Mouse (Mus musculus) fat pad, adult 2 months (tissue): ENCODE data around the gene BC048679.
"Not testable (repeated sequence)": the region's sequence is repeated elsewhere in the genome, so short reads cannot be mapped to it uniquely, and the experiment has no call there.

Source experiments
- DNase-seq: peaks from one replicate; pipeline ENCODE4 v3.0.0-alpha.2; 2011; ENCODE audit warnings: low read depth, low spot score; ENCODE audit errors: extremely low read depth

Gene BC048679

GRCm38 (mm10) chr7:81478261-81478660 lies 19.8 kb downstream of the BC048679 start:
- not testable (repeated sequence) for DNase-seq

GRCm38 (mm10) chr7:81476833-81477232 lies 21.2 kb downstream of the BC048679 start:
- DNase-seq: no peak

DNA sequence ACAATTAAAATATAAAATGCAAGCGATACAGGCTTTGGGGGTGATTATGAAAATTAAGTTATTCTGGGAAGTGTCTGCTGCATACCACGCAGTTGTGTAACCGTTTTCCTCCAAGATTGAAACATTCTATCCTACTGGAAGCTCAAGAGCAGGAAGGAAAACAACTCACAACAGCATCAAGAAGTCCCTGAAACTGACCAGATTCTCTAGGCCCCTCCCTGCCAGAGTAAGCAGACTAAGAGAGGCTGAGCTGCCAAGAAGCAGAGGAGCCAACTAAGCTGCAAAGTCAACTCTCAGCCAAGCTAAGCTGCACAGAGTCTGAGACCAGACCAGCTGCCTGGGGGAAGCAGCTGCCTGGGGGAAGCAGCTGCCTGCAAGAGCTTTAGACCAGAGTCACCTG lies 22.9 kb downstream of the BC048679 start:
- no peak for DNase-seq

DNA sequence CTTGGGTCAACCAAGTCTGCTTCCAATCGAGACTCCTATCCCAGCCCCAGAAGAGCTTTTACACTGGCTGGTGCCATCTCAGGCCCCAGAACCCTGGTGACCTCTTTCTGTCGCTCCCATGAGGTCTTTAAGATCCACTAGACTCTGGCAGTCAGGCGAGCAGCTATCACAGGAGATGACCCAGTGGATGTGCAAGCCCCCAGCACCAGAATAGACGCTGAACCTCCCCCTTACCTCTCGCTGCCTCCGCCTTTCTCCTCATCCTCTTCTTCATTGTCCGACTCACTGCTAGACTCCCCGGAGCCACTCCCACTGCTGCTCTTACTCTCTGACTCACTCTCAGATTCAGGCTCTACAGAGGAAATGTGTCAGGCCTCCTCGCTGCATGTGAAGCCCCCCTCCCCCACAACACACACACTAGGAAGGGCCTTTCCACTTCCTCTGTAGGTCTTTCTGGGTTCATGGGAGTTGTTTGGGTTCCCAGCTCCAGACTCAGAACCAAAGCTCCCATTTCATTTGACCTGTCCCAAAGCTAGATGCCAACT lies 33.1 kb downstream of the BC048679 start:
- DNase-seq: no peak

DNA sequence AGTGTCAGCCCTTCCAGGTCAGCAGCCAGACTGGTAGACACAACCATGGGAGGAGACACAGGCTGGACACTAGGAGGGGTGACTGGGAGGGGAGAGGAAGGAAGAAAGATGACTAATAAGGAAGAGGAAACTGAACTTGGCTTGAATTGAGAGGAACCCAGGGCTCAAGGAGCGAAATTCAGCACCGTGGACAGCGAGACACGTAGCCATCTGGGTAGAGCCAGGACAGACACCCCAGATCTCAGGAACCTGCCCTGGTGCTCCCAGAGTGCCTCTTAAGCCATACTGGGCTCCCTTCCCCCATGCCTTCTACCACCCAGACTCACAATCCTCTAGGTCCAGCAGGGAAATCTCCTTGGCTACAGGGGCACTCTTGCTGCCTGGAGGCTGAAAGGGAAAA lies 34.0 kb downstream of the BC048679 start:
- no peak for DNase-seq

DNA sequence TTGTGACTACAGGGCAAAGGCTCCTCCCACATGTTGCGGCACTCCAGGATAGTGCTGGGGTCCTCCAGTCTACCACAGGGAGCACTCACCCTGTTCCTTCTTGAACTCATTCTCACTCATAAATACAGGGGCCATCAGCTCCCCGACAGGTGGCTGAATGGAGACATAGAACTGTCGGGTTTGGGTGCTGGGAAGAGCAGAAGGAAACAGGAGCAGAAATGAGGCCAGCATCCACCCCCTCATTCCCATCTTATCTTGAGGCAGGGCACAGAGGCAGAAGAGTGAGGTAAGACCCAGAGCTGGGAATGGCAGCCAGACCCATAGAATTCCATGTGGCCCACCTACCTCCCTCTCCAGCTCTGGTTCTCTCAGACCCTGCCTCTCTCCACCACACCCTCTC lies 35.3 kb downstream of the BC048679 start:
- no peak for DNase-seq

DNA sequence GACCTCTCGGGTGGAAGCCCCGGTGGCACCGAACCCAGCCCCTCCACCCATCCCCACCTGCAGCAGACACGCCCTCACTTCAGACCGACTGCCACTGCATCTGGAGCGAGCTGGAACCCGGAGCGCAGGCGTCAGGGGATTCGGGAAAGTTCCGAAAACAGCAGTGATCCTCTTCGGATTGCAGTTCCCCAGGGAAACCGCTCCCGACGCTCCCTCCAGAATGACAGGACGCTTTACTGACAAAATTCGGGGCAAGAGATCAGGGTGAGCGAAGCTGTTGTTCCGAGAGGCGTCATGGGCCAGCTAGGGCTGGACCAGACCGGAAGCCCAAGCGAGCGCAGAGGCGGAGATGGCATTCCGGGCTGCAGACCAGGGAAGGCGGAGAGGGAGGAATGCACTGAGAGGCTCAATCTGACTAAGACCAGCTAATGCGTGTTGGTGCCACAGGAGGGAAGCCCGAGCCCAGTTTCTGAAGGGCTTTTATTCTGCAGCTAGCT lies 42.9 kb downstream of the BC048679 start, which contains the start of gene Cpeb1:
Gene Cpeb1, minus strand, starts transcription at position 311 of the 497 bp plus-strand sequence.
- DNase-seq: peak; percentile 5

DNA sequence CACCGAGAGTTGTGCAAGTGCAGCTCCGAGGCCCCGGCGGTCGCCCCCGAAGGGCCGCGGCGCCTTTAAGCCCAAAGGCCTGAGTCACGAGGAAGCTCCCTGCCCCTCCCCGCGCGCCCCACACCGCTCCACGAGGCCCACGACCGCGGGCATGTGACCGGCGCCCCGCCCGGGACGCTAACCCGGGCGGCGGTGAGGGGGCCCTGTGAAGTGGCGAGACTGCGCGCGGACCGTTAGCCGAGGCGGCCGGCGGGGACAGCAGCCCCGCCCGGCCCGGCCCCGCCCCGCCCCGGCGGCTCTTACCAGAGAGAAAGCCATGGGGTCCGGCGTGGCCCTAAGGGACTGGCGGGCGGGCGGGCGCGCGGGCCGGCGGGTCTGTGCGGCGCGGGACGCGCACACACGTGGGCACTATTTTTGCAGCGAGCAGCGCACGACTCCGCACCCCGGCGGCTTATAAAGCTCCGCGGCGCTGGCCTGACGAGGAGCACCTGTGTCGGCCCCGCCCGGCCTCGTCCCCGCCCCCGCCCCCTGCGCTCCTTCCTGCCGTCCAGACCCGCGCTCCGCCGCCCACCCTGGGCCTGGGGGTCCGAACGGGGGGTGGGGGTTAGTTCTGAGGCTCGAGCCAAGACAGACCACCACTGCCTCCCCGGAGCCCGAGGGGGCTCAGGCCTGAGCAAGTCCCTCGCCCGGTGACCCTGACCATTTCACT lies 43.6 kb downstream of the BC048679 start:
- no peak for DNase-seq

GRCm38 (mm10) chr7:81453443-81454274 lies 44.4 kb downstream of the BC048679 start:
- DNase-seq: no peak

GRCm38 (mm10) chr7:81452971-81453441 lies 45.1 kb downstream of the BC048679 start:
- no peak for DNase-seq
